Mouse (Mus musculus) myocyte (in vitro differentiated cells): ENCODE data around the gene Tmem132d.

Experiments used
- CEBPB ChIP-seq: IDR thresholded peaks from 2 replicates; pipeline ENCODE4 v1.6.1; 2011; ENCODE audit warnings: mild to moderate bottlenecking, moderate library complexity; ENCODE audit not compliant: poor library complexity, insufficient read depth, severe bottlenecking
- E2F4 ChIP-seq: IDR thresholded peaks from one replicate; pipeline ENCODE4 v1.6.1; 2011; ENCODE audit warnings: mild to moderate bottlenecking, control low read depth, moderate library complexity; ENCODE audit not compliant: insufficient read depth
- MAX ChIP-seq: IDR thresholded peaks from one replicate; pipeline ENCODE4 v1.6.1; 2011; ENCODE audit warnings: low read depth, mild to moderate bottlenecking, control low read depth
- MYOD1 ChIP-seq, 3 experiments: IDR thresholded peaks; one replicate each; pipeline ENCODE4 v1.6.1; 2011; ENCODE audit warnings: control low read depth in 2 of 3, low read depth in 2 of 3, mild to moderate bottlenecking in 2 of 3, moderate library complexity in 1 of 3; ENCODE audit not compliant: insufficient read length in 2 of 3, control insufficient read depth in 1 of 3
- MYOG ChIP-seq, 3 experiments: IDR thresholded peaks; one replicate each; pipeline ENCODE4 v1.6.1; 2011; ENCODE audit warnings: control low read depth in 2 of 3, low read depth in 2 of 3, mild to moderate bottlenecking in 2 of 3; ENCODE audit not compliant: insufficient read length in 2 of 3, control insufficient read depth in 1 of 3, insufficient read depth in 1 of 3
- POLR2A ChIP-seq: IDR thresholded peaks from one replicate; pipeline ENCODE4 v1.6.1; 2011; ENCODE audit warnings: low read depth, mild to moderate bottlenecking, control low read depth, moderate library complexity; ENCODE audit not compliant: insufficient read length
- SRF ChIP-seq: IDR thresholded peaks from one replicate; pipeline ENCODE4 v1.6.1; 2011; ENCODE audit warnings: low read depth; ENCODE audit not compliant: control insufficient read depth, insufficient read length
- TCF12 ChIP-seq: IDR thresholded peaks from one replicate; pipeline ENCODE4 v1.6.1; 2011; ENCODE audit warnings: mild to moderate bottlenecking, control low read depth; ENCODE audit not compliant: poor library complexity, insufficient read depth, severe bottlenecking
- TCF3 ChIP-seq: IDR thresholded peaks from one replicate; pipeline ENCODE4 v1.6.1; 2011; ENCODE audit warnings: low read depth, control low read depth; ENCODE audit not compliant: insufficient read length
- USF1 ChIP-seq: IDR thresholded peaks from one replicate; pipeline ENCODE4 v1.6.1; 2011; ENCODE audit warnings: low read depth, mild to moderate bottlenecking, control low read depth, moderate library complexity

GRCm38 (mm10) chr5:128151461-128151860, 281.4 kb downstream of the Tmem132d start:
- TF ChIP-seq POLR2A (no peak), E2F4 (no peak), MAX (no peak), CEBPB (no peak), USF1 (no peak), TCF12 (no peak), MYOG (IDR thresholded peaks at IDR 0.05; ENCODE audit: control insufficient read depth in 1 of 3, insufficient read depth in 1 of 3, insufficient read length in 2 of 3, low read depth in 2 of 3) (no peak), SRF (no peak), MYOD1 (IDR thresholded peaks at IDR 0.05; ENCODE audit: control insufficient read depth in 1 of 3, insufficient read length in 2 of 3, low read depth in 2 of 3) (no peak), TCF3 (no peak)
